Mouse (Mus musculus) neural tube, embryonic 11.5 days (tissue): ENCODE data around the gene Rilpl1. TPM values are rescaled to one million over a fixed set of nuclear protein-coding genes. Genes with fewer than 3 reads are reported as not detected.

Source experiments
- ATAC-seq: fragments of 200-750 bp; cut with Nextera tagmentation; 2 replicates; pipeline ENCODE4 v1.8.0; 2017; ENCODE audit warnings: moderate number of reproducible peaks, mild to moderate bottlenecking, moderate TSS enrichment, moderate library complexity; ENCODE audit not compliant: insufficient read depth, low FRiP score, low TSS enrichment
- DNase-seq: peaks from one replicate; pipeline ENCODE4 v3.0.0-alpha.2; 2015; ENCODE audit warnings: low spot score
- H3K27ac ChIP-seq: fragments of 300-500 bp; sonication (generic); 2 replicates; pipeline ENCODE4 v1.5.1; 2014; ENCODE audit warnings: low read depth, mild to moderate bottlenecking, low read length
- H3K27me3 ChIP-seq: fragments of 300-500 bp; sonication (generic); 2 replicates; pipeline ENCODE4 v1.6.1; 2014; ENCODE audit warnings: mild to moderate bottlenecking, low read length, mixed read lengths; ENCODE audit not compliant: control insufficient read depth, insufficient read depth
- H3K36me3 ChIP-seq: fragments of 300-500 bp; sonication (generic); 2 replicates; pipeline ENCODE4 v1.6.1; 2014; ENCODE audit warnings: mild to moderate bottlenecking, low read length, moderate library complexity, mixed read lengths; ENCODE audit not compliant: control insufficient read depth, insufficient read depth
- H3K4me1 ChIP-seq: fragments of 300-500 bp; sonication (generic); 2 replicates; pipeline ENCODE4 v1.6.1; 2014; ENCODE audit warnings: low read length, mixed read lengths; ENCODE audit not compliant: control insufficient read depth, insufficient read depth
- H3K4me2 ChIP-seq: fragments of 300-500 bp; sonication (generic); 2 replicates; pipeline ENCODE4 v1.6.1; 2014; ENCODE audit warnings: low read depth, mild to moderate bottlenecking, moderate library complexity
- H3K4me3 ChIP-seq: fragments of 300-500 bp; sonication (generic); 2 replicates; pipeline ENCODE4 v1.5.1; 2014; ENCODE audit warnings: low read depth, low read length
- H3K9ac ChIP-seq: fragments of 300-500 bp; sonication (generic); 2 replicates; pipeline ENCODE4 v1.6.1; 2014; ENCODE audit warnings: mild to moderate bottlenecking, low read length
- H3K9me3 ChIP-seq: fragments of 300-500 bp; sonication (generic); 2 replicates; pipeline ENCODE4 v1.6.1; 2016; ENCODE audit warnings: low read length; ENCODE audit not compliant: control insufficient read depth
- WGBS: fragments of 180-500 bp; shearing (Covaris S2); extraction: QIAGEN DNeasy Blood & Tissue Kit; methylation state at CpG from one replicate; pipeline ENCODE4 v1.1.7; 2014; 5-methylcytosine and 5-hydroxymethylcytosine counted together
- polyA plus RNA-seq: library from polyadenylated mRNA; unstranded; fragments of >200 nt; fragmentation: Nextera tagmentation; extraction: Ambion mirVana; gene quantifications from 2 replicates; pipeline ENCODE4 v1.2.1, GENCODE M21; 2014

The Rilpl1 gene
- polyA plus RNA-seq, 1 experiment from 2014 or later, result 23.2 TPM

- no peak for DNase-seq
- Histone ChIP-seq H3K4me1 (no peaks in the 10 kb centered on the region), H3K9me3 (no peaks in the 10 kb centered on the region), H3K27me3 (no peaks in the 10 kb centered on the region), H3K27ac (no peak overlapping the region), H3K36me3 (no peaks in the 10 kb centered on the region; the same call in 1 of the 2 replicates), H3K9ac (no peak overlapping the region), H3K4me2 (no peak overlapping the region), H3K4me3 (no peak overlapping the region)
- 92% methylated on average over 4 of the region's 4 CpGs for WGBS
- ATAC-seq, result no peak
Observed at GRCm38 (mm10) chr5:124521588-124521987, 9.6 kb downstream of the Rilpl1 start.

GRCm38 (mm10) chr5:124518648-124519047 lies 12.5 kb downstream of the Rilpl1 start:
- 75% methylated on average over 10 of the region's 10 CpGs for WGBS
- Histone ChIP-seq H3K9me3 (no peaks in the 10 kb centered on the region), H3K27me3 (no peaks in the 10 kb centered on the region), H3K4me2 (no peak overlapping the region), H3K4me3 (no peak overlapping the region), H3K4me1 (no peaks in the 10 kb centered on the region), H3K27ac (no peak overlapping the region), H3K36me3 (peaks cover 4% of the 10 kb centered on the region), H3K9ac (no peak overlapping the region)
- no peak for DNase-seq
- no peak for ATAC-seq

- Histone ChIP-seq H3K9ac (no peak overlapping the region), H3K27me3 (no peaks in the 10 kb centered on the region), H3K27ac (no peak overlapping the region), H3K4me1 (no peaks in the 10 kb centered on the region), H3K4me2 (no peak overlapping the region), H3K4me3 (no peak overlapping the region), H3K36me3 (peaks cover 6% of the 10 kb centered on the region; the same call in 1 of the 2 replicates), H3K9me3 (no peaks in the 10 kb centered on the region)
- DNase-seq, result no peak
- 92% methylated on average over 5 of the region's 5 CpGs for WGBS
- ATAC-seq, result no peak
Observed at GRCm38 (mm10) chr5:124515789-124516188, 15.4 kb downstream of the Rilpl1 start.

- no peak for DNase-seq
- 90% methylated on average over 10 of the region's 10 CpGs for WGBS
- no peaks in the 10 kb centered on the region for H3K27me3 ChIP-seq
- no peak overlapping the region for H3K4me3 ChIP-seq
- peaks cover 6% of the 10 kb centered on the region; the same call in 1 of the 2 replicates for H3K36me3 ChIP-seq
- H3K4me1 ChIP-seq, result no peaks in the 10 kb centered on the region
- H3K9me3 ChIP-seq, result no peaks in the 10 kb centered on the region
- no peak for ATAC-seq
- H3K9ac ChIP-seq, result no peak overlapping the region
- no peak overlapping the region for H3K4me2 ChIP-seq
- H3K27ac ChIP-seq, result no peak overlapping the region
Observed at GRCm38 (mm10) chr5:124510536-124511050, 20.6 kb downstream of the Rilpl1 start.

GRCm38 (mm10) chr5:124509742-124510237 lies 21.4 kb downstream of the Rilpl1 start:
- H3K27me3 ChIP-seq, result no peaks in the 10 kb centered on the region
- H3K36me3 ChIP-seq, result peaks cover 6% of the 10 kb centered on the region; the same call in 1 of the 2 replicates
- ATAC-seq (no peak), DNase-seq (no peak)
- WGBS, result 77% methylated on average over 12 of the region's 12 CpGs
- H3K9ac ChIP-seq, result no peak overlapping the region
- no peaks in the 10 kb centered on the region for H3K4me1 ChIP-seq
- no peak overlapping the region for H3K4me3 ChIP-seq
- no peak overlapping the region for H3K27ac ChIP-seq
- no peaks in the 10 kb centered on the region for H3K9me3 ChIP-seq
- no peak overlapping the region for H3K4me2 ChIP-seq

GRCm38 (mm10) chr5:124509200-124509599 lies 22.0 kb downstream of the Rilpl1 start:
- 93% methylated on average over 6 of the region's 6 CpGs for WGBS
- no peak overlapping the region for H3K4me2 ChIP-seq
- no peak for ATAC-seq
- no peaks in the 10 kb centered on the region for H3K9me3 ChIP-seq
- DNase-seq, result no peak
- H3K9ac ChIP-seq, result no peak overlapping the region
- H3K27ac ChIP-seq, result no peak overlapping the region
- H3K27me3 ChIP-seq, result no peaks in the 10 kb centered on the region
- H3K36me3 ChIP-seq, result peaks cover 2% of the 10 kb centered on the region; the same call in 1 of the 2 replicates
- no peaks in the 10 kb centered on the region for H3K4me1 ChIP-seq
- H3K4me3 ChIP-seq, result no peak overlapping the region

- Histone ChIP-seq H3K27me3 (no peaks in the 10 kb centered on the region), H3K4me2 (no peak overlapping the region), H3K36me3 (no peaks in the 10 kb centered on the region; the same call in 1 of the 2 replicates), H3K4me1 (no peaks in the 10 kb centered on the region), H3K9ac (no peak overlapping the region), H3K4me3 (no peak overlapping the region), H3K27ac (no peak overlapping the region), H3K9me3 (no peaks in the 10 kb centered on the region)
- DNase-seq, result no peak
- ATAC-seq, result no peak
- 79% methylated on average over 10 of the region's 10 CpGs for WGBS
Observed at GRCm38 (mm10) chr5:124506731-124507359, 24.3 kb downstream of the Rilpl1 start.

- Histone ChIP-seq H3K4me3 (no peak overlapping the region), H3K9me3 (no peaks in the 10 kb centered on the region), H3K4me2 (no peak overlapping the region), H3K36me3 (no peaks in the 10 kb centered on the region; the same call in 1 of the 2 replicates), H3K4me1 (no peaks in the 10 kb centered on the region), H3K27me3 (no peaks in the 10 kb centered on the region), H3K27ac (no peak overlapping the region), H3K9ac (no peak overlapping the region)
- no peak for DNase-seq
- no peak for ATAC-seq
- WGBS, result 93% methylated on average over 4 of the region's 4 CpGs
Observed at GRCm38 (mm10) chr5:124505235-124505634, 26.0 kb downstream of the Rilpl1 start.

- Histone ChIP-seq H3K36me3 (no peaks in the 10 kb centered on the region), H3K9ac (no peak overlapping the region), H3K4me1 (peaks cover 3% of the 10 kb centered on the region; the same call in 1 of the 2 replicates), H3K4me2 (no peak overlapping the region), H3K27ac (no peak overlapping the region), H3K27me3 (no peaks in the 10 kb centered on the region), H3K4me3 (no peak overlapping the region), H3K9me3 (no peaks in the 10 kb centered on the region)
- 63% methylated on average over 14 of the region's 14 CpGs for WGBS
- DNase-seq (no peak), ATAC-seq (no peak)
Observed at GRCm38 (mm10) chr5:124503742-124504141, 27.4 kb downstream of the Rilpl1 start.
